Mouse (Mus musculus) layer of hippocampus, postnatal 14 days (tissue): ENCODE data around the gene Letmd1. TPM values are rescaled to one million over a fixed set of nuclear protein-coding genes. Genes with fewer than 3 reads are reported as not detected.
"Not testable (repeated sequence)": the region's sequence is repeated elsewhere in the genome, so short reads cannot be mapped to it uniquely, and the experiment has no call there.

Source experiments
- DNase-seq, 2 experiments: peaks; one replicate each; pipeline ENCODE4 v3.0.0; 2021 to 2022; ENCODE audit warnings: low spot score in 2 of 2, mixed read lengths in 1 of 2
- long read RNA-seq, 2 experiments: library from polyadenylated mRNA; stranded (forward); transcript quantifications; one replicate each; pipeline ENCODE4 v2.0.0; 2021
- total RNA-seq, 2 experiments: library from RNA; stranded (reverse); gene quantifications; 2 replicates each; pipeline ENCODE4 v1.2.3; 2021

The Letmd1 gene
- 10 to 100 TPM; 61.1 to 66.6 TPM for total RNA-seq
- long read RNA-seq, experiment 1, transcript Letmd1-206 (9 exons, 1,222 nt): minor isoform, 11 of 73 reads
- long read RNA-seq, experiment 1, transcript Letmd1-201 (9 exons, 2,502 nt): major isoform, 33 of 73 reads
- long read RNA-seq, experiment 1, transcript Letmd1-207 (8 exons, 2,266 nt): minor isoform, 5 of 73 reads
- long read RNA-seq, experiment 1, partial matches to known transcripts: 11 of 73 reads
- long read RNA-seq, experiment 1, other reads (novel, unspliced or antisense): 12 of 73 reads
- long read RNA-seq, experiment 2, transcript Letmd1-206 (9 exons, 1,222 nt): minor isoform, 12 of 79 reads
- long read RNA-seq, experiment 2, transcript Letmd1-201 (9 exons, 2,502 nt): major isoform, 30 of 79 reads
- long read RNA-seq, experiment 2, transcript Letmd1-207 (8 exons, 2,266 nt): minor isoform, 11 of 79 reads
- long read RNA-seq, experiment 2, partial matches to known transcripts: 14 of 79 reads
- long read RNA-seq, experiment 2, other reads (novel, unspliced or antisense): 11 of 79 reads

DNA sequence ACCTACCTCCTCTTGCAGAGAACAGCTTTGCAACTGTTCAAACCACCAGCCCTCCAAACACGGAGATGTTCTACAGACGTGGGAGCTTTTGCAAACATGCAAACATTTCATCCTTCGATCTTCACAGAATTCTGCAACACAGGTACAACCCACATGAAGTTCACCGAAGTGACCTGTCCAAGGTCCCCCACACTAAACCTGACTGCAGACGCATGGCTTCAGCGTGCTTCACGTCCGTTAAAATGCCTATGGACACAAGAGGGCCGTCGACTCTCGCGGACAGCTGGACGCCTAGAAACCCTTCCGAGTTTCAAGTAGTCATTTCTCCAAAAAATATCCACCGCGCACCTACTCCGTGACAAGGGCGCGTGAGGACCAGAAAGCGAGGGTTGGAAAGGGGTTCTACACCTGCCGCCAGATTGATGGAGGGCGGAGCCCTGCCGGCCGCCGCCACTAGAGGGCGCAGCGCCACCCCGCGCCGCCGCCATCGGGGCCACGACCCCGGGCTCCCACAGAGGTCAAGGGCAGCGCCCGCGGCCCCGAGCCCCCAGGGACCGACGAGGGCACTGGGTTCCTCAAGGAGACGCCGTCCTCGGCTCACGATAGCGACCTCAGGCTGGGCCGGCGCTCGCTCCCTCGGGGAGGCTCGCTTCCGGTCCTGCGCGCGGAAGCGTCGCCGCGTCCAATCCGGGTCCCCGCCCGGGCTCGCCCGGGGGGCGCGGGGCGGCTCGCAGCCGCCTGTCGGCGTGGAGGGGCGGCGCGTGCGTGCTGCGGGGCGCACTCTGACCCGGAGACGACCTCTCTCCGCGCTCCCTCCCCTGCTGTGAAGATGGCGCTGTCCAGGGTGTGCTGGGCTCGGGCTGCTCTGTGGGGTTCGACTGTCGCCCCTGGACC, at the start of gene Letmd1:
Gene Letmd1, plus strand, starts transcription at position 729 of the 894 bp plus-strand sequence.
- peak; percentile 89 to 93 for DNase-seq

DNA sequence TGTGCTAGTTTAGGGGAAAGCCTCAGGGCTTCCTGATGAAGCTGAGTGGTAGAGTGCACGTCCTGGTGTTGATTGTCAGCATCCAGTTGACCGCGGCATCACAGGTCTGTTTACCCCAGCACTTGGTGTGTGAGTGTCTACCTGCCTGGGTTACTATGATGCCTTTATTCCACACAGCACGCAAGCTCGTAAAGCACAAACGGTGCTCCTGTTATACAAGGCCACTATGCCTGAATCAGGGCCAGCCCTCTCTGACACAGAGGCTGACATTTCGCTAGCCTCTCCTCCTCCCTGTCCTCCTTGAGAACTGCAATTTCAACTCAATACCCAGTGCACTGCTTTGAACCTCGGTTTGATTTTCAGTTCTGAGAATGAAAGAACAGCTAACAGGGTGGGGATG, 49.5 kb upstream of the Letmd1 start:
- DNase-seq: no peak

DNA sequence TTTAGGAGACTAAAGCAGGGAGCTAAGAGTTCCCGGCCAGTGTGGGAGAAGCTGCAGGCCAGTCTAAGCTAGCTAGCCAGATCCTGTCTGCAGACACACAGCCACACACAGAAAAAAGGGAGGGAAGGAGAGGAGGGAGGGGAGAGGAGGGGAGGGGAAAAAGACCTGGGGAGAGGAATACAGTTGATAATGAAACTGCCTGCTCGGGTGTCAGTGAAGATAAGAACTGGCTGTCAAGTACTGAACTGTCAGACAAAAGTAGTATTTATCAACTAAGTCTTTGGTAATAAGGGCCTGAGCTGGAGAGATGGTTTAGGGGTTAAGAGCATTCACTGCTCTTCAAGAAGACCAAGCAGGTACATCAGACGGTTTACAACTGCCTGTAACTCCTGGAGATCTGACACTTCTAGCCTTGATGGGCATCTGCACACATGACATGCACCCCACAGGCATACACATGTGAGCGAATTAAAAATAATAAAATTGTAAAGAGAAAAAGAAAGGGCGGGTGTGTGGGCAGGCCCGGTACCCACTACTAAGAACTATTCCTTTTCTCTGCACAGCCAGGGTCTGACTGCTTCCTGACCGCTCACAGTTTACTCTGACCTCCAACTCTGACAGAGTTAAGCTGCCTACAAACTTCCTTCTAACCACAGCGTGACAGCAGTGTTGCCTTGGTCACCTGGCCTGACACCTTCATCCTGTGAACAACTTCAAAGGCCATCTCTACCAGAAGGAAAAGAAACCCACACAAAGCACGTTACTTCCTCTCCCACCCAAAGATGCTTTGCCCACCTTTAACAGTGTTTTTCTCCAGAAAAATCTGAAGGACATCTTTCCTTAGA, 48.7 kb upstream of the Letmd1 start:
- DNase-seq: no peak

DNA sequence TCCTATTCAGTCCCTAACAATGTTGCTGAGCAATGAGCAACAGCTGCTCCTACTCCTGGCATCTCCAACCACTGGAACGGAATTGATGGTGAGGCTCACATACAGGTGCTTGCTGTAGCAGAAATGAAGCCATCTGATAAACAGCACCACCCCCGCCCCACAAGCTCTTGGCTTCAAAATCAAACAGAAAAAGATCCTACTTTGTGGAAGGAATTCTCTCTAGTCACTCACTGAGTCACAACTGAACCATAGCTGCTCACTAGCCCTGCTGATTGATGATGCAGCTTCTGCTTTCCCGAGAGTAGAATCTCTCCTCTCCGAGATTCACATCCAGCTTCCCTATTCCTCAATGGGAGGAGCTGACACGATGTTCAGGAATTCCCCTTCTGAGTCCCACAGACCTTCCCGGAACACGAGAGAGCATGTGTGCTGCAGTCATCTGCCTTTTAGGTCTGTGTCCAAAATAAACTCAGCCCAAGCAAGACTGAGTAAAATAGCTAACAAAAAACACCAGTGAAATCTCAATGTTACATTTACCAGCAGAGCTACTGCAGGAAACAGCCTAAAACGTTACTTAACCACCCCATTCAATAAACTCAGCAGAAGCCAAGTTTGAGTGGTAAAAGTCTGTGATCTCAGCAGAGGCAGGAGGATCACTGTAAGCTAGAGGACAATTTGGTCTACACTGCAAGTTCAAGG, 47.6 kb upstream of the Letmd1 start:
- DNase-seq: no peak

DNA sequence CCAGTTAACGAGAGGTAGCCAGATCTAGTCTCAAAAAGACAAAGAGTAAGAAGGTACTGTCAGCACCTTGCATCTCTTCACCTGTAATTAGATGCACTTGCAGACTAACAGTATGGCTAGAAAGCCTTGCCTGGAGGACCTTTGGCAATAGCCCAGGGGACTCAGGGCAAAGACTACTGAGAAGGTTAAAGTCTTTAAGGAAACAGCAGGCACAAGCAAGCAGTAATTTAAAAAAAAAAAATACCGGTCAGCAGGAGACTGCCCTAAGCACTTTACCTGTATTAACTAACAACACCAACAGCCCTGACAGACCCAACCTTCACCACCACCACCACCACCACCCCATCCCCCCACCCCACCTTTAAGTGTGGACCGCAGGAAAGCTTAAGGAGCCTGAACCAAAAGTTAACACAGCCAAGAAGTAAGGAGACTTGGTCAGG, 47.0 kb upstream of the Letmd1 start, which contains the start of gene Gm5475:
Gene Gm5475, plus strand, starts transcription at position 390 of the 440 bp plus-strand sequence.
- DNase-seq: not testable (repeated sequence)

DNA sequence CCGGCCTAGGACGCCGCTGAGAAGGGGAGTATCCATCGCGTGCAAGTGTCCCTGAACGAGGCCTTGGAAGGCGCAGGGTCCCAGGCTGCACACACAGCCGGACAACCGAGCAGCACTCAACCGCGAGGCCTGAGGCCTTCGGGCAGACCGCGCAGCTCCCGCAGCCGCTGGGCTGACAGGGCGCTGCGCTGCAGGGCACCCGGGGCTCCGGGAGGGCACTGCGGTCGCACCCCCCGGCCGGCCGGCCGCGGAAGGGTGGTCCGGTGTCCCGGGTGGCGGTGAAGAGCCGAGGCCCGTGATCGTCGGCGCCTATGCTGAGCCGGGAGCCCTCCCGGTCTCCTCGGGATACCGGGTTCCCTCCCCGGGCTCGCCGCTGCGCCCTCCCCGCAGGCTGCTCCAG, 46.3 kb upstream of the Letmd1 start:
- DNase-seq: no peak

DNA sequence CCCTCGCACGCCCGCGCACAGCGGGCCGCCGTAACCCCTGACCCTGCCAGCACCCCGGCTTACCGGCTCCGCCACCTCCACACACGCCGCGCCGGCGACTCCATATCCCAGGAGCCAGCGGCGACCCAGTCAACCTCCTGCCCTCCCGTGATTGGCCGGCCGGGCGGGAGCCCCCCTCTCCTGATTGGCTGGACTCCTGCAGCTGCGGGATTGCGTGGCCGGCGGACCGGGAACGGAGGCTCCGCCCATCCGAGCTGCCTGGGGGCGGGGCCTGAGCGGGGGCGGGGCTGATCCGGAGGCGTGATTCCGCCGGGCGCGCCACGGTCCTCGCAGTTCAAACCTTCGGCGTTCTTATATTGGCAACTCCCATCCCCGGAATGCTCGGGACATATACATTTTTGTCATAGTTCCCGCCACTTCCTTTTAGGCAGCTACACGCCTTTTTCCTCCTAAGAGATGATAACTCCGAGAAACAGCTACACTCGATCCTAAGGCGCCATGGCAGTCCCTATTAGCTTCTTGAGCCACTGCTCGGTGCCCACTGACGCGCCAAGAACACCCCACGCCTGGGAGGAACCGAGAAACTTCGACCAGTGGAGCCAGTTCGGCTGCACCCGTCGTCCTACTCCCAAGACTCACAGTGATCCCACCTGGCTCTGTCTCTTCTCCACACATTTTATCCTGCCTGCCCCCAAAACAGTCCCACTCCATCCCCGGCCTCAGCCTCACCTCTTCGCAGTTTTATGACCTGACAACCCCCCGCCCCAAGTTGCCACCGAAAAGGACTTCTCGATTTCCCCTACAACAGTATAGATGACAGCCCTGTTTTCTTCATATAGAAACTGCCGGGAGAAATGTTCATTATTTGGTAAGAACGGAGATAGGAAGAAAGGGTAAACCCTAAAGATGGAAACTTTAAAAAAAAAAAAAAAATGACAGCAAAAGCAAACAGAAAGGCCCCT, 45.6 kb upstream of the Letmd1 start:
- DNase-seq: peak; percentile 92 to 97

DNA sequence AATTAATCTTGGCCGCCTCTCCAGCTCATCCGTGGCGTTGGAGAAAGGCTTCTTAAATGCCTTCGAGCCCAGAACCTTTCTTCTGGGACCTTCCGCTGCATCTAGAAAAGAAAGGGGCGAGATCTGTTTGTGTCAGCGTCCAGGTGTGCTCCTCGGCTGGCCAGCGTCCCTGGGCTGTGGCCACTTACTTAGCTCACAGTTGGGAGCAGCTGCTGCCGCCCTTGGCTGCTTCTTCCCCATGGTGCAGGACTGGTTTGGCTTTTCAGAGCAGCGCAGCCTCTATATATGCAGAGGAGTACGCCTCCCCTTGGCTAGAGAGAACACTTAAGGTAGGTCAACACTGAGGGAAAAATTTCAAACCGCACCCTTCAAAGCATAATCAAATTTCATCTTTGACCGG, 44.9 kb upstream of the Letmd1 start:
- no peak for DNase-seq

DNA sequence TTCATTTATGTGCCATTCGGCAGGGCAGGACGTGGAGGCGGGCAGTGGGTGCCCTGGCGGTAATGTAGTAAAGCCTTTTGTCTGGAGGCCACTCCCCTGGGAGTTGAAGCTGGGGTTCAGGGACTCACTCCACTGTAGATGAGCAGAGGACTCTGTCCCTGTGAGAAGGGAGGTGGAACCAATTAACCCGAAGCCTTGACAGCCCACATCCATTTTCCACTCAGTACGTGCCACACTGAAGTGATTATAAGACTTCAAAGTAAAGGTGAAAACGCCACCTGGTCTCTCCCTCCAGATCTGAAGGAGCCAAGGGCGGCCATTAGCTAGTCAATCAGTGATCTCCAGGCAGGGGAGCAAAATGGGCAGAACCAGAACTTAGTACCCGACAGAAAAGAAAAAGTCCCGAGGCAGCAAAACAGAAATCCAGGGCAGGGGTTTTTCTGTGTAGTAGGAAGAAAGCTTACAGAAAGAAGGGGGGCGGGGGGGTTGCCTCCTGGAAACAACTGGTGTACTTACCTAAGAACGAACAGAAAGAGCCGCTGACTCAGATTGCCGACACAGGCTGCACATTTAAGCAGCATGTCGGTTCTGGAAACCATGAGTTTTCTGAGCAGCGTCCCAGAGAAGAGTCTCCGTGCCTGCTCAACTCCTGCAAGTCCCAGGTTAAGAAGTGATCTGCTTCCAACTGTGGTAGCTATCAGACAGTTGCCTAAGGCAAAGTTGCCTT, 44.3 kb upstream of the Letmd1 start, which contains the start of gene Slc11a2:
Gene Slc11a2, minus strand, starts transcription at position 677 of the 727 bp plus-strand sequence.
- no peak for DNase-seq

DNA sequence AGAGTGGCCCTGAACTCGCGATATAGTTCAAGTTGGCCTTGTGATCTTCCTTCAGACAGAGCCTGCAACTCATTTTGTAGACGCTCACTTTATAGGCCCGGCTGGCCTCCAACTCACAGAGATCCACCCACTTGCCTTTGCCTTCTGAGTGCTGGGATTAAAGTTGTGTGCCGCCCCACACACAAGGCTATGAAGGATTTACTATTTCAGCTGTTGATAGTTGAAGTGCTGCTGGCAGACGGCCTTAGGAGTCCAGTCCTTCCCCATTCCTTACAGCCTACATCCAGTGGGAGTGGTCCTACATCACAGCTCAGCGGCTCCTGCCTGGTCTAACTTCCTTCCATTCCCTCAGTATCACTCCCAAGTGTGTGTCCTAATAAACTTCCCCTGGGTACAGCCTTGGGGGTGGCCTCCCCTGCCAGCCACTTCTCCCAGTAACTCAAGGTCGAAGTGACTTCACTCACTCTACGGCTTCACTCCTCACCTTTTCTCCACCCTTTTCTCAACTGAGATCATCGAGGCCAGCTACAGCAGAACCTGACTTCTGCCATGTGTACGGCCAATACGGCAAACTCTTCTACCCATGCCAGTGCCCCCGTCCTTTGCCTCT, 40.4 kb upstream of the Letmd1 start:
- DNase-seq: no peak

DNA sequence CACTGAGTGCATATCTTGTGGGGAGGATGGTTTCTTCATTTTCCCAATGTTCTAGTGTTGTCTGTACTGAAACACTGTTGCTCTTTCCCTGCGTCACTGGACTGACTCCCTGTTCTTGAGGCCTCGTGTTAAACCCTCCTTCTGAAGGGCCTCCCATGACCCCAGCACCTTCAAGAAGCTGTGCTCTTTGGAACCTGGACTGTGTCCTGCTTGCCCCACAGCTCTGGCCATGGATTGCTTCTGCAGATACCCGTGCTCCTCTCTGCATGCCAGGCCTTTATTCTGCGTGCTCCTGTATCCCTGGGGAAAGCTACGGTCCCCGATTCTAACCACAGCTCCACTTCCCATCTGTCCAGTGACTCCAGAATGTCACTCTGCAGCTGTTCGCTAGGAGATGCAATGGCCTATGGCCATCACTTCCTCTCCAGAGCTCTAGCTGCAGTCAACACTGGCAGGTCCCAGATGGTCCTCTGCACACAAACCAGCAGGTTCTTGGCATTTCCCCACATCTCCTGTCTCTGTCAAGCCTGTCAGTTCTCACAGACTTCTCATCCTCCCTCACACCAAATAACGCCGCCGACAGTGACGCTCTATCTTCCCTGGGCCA, 38.8 kb upstream of the Letmd1 start:
- DNase-seq: peak in 1 of 2 experiments; percentile 19

DNA sequence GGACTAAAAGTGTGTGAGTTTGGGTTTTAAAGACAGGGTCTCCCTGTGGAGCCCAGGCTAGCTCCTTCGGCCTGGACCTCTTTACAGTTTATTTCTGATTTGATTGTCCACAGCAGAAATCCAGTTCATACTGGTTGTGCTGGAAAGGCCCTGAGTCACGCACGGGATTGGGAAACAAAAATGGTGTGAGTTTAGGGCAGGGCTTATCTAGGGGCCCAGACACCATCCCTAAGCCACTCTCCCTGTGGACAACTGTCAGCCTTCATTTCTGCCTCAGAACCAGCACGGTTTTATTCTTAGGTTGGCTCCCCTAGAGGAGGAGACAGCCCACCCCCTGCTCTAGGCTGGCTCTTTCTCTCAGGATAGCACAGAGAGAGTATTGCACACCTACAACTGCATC, 35.6 kb upstream of the Letmd1 start:
- DNase-seq: no peak

DNA sequence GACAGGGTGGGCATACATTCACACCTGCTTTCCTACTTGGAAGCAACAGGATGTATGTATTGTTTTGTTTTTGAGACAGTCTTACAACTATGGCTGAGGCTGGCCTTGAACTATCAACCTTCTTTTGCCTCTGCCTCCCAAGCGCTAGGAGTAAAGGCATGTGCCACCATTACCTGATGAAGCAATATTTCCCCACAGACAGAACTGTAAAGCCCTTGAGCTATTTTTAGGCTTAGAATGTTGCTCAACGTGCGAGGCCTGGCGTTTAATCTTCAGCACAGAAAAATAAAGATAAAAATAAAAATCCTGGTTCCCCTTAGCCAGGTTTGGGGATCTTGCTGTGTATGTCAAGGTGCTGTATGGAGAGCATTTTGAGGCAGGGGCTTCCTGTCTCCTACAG, 32.7 kb upstream of the Letmd1 start:
- DNase-seq: no peak

DNA sequence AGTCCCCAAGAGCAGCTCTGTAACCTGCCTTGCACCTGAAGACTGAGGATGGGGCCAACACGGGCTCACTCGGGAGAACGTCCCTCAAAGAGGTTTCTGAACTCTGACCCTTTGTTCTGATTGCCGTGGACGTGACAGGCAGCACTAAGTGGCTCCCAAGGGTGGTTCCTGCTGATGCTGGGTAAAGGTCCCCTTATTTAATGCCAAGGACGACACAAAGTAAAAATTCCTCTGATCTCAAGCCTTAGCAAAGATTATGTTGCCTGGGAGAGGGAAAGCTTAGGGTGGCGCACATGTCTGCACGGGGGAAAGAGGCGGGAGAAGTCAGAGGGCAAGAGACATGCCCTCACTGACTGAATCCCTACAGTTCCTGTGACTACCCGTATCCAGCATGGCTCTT, 32.3 kb upstream of the Letmd1 start:
- DNase-seq: no peak

DNA sequence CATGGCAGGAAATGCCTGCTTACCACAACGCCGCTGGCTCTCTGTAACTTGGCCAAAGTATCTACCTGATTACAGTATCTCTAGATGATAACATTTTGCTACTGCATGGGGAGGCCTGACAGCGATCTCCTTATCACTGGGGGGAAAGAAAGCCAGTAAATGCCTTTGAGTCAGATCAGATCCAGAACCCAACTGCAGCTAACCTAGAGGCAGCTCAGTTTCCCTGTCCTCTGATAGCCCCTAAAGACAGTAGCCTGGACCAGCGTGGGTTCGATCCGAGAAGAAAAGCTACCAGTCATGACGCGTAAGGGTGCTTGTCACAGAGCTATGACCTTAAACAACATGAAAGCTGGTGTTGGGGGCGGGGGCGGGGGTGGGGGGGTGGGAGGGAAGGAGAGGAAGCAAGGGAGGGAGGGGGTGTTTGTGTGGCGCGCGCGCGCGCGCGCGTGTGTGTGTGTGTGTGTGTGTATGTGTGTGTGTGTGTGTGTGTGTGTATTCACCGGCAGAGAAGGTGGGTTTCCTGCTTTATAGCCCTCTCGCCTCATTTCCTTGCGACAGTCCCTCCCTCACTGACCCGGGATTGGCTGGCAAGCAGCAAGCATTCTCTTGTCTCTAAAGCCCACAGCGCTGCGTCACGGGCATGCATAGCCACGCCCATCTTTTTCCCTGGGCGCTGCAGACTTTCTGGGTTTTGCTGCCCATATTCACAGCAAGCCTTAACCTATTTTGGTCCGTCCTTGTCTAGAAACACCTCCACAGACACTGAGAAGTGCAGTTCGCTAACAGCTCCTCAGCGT, 25.5 kb upstream of the Letmd1 start:
- DNase-seq: peak; percentile 75 to 89

DNA sequence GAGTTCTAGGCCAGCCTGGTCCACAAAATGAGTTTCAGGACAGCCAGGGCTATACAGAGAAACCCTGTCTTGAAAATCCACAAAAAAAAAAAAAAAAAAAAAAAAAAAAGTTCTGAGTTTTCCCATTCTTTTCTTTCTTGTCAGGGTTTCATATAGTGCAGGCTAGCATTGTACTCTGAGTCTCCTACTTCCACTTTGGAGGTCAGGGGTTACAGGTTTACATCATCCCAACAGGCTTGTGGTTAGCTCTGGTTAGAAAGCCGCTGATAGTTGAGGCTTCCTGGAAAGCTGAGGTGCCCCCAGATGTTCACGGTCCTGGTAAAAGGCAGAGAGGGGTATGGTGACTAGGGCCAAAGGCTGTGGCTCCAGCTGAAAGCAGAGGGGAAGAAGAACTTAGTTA, 21.9 kb upstream of the Letmd1 start:
- no peak for DNase-seq

DNA sequence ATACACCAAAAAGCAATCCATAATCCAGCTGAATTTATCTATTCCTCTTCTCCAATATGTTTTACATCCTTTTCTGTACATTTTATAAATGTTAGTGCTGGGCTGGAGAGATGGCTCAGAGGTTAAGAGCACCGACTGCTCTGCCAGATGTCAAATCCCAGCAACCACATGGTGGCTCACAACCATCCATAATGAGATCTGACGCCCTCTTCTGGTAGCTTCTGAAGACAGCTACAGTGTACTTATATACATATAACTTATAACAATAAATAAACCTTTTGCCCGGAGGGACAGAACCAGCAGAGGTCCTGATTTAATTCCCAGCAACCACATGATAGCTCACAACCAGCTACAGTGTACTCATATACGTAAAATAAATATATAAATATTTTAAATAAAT, 20.3 kb upstream of the Letmd1 start:
- DNase-seq: no peak
